Mouse (Mus musculus) MEL (cell line): ENCODE data around the gene Gm30191. TPM values are rescaled to one million over a fixed set of nuclear protein-coding genes. Genes with fewer than 3 reads are reported as not detected.

Source experiments
- DNase-seq: peaks from one replicate; pipeline ENCODE4 v3.0.0; 2011; ENCODE audit warnings: low read depth, low spot score
- H3K27ac ChIP-seq: 2 replicates; pipeline ENCODE4 v1.5.1; 2012; ENCODE audit warnings: low read depth, mild to moderate bottlenecking, control low read depth, low read length, moderate library complexity; ENCODE audit not compliant: control insufficient read depth
- H3K27me3 ChIP-seq, 2 experiments: fragments of 150-350 bp in 1 of 2; sonication (generic) in 1 of 2; 2 replicates each; pipeline ENCODE4 v1.6.1; 2012; ENCODE audit warnings: low read length in 2 of 2, mild to moderate bottlenecking in 2 of 2, improper control_type of control experiment in 1 of 2, moderate library complexity in 1 of 2; ENCODE audit not compliant: insufficient read depth in 2 of 2, control insufficient read depth in 1 of 2
- H3K36me3 ChIP-seq, 2 experiments: 2 replicates each; pipeline ENCODE4 v1.6.1; 2012 to 2014; ENCODE audit warnings: low read length in 2 of 2, improper control_type of control experiment in 1 of 2, inconsistent platforms in 1 of 2, mild to moderate bottlenecking in 1 of 2; ENCODE audit not compliant: insufficient read depth in 2 of 2, control insufficient read depth in 1 of 2
- H3K4me1 ChIP-seq, 2 experiments: fragments of 150-350 bp in 1 of 2; sonication (generic) in 1 of 2; 2 replicates each; pipeline ENCODE4 v1.6.1; 2012; ENCODE audit warnings: low read length in 2 of 2, improper control_type of control experiment in 1 of 2, mild to moderate bottlenecking in 1 of 2; ENCODE audit not compliant: insufficient read depth in 2 of 2, control insufficient read depth in 1 of 2
- H3K4me3 ChIP-seq, 2 experiments: fragments of 150-350 bp in 1 of 2; sonication (generic) in 1 of 2; 2 replicates each; pipeline ENCODE4 v1.5.1; 2012; ENCODE audit warnings: low read depth in 2 of 2, low read length in 2 of 2, mild to moderate bottlenecking in 2 of 2, moderate library complexity in 2 of 2, control low read depth in 1 of 2, improper control_type of control experiment in 1 of 2; ENCODE audit not compliant: control insufficient read depth in 1 of 2, insufficient read depth in 1 of 2
- H3K79me2 ChIP-seq: 2 replicates; pipeline ENCODE4 v1.6.1; 2012; ENCODE audit warnings: mild to moderate bottlenecking, low read length, moderate library complexity; ENCODE audit not compliant: control insufficient read depth, poor library complexity, insufficient read depth
- H3K9ac ChIP-seq: 2 replicates; pipeline ENCODE4 v1.6.1; 2012; ENCODE audit warnings: low read depth, mild to moderate bottlenecking, control low read depth, low read length, moderate library complexity; ENCODE audit not compliant: control insufficient read depth, poor library complexity, severe bottlenecking
- H3K9me3 ChIP-seq: fragments of 150-350 bp; sonication (generic); replicated peaks from 2 replicates; pipeline ENCODE4 v1.6.1; 2012; ENCODE audit warnings: mild to moderate bottlenecking, low read length, improper control_type of control experiment, moderate library complexity; ENCODE audit not compliant: insufficient read depth
- BHLHE40 ChIP-seq: IDR thresholded peaks from 2 replicates; pipeline ENCODE4 v1.6.1; 2012; ENCODE audit warnings: low read depth, mild to moderate bottlenecking, inconsistent platforms, low read length, improper control_type of control experiment, borderline replicate concordance
- CHD1 ChIP-seq: IDR thresholded peaks from 2 replicates; pipeline ENCODE4 v1.6.1; 2012; ENCODE audit warnings: low read depth, mild to moderate bottlenecking, inconsistent platforms, low read length, improper control_type of control experiment
- CHD2 ChIP-seq: IDR thresholded peaks from 2 replicates; pipeline ENCODE4 v1.6.1; 2011; ENCODE audit warnings: low read length, improper control_type of control experiment
- E2F4 ChIP-seq: IDR thresholded peaks from 2 replicates; pipeline ENCODE4 v1.6.1; 2011; ENCODE audit warnings: low read depth, low read length, improper control_type of control experiment, borderline replicate concordance
- ELF1 ChIP-seq: IDR thresholded peaks from 2 replicates; pipeline ENCODE4 v1.6.1; 2014; ENCODE audit warnings: low read depth, mild to moderate bottlenecking, inconsistent platforms, low read length, improper control_type of control experiment, moderate library complexity
- GATA1 ChIP-seq: IDR thresholded peaks from 2 replicates; pipeline ENCODE4 v1.6.1; 2011; ENCODE audit warnings: low read depth, low read length, improper control_type of control experiment
- JUND ChIP-seq: IDR thresholded peaks from 2 replicates; pipeline ENCODE4 v1.6.1; 2011; ENCODE audit warnings: low read depth, mild to moderate bottlenecking, improper control_type of control experiment, low read length
- KAT2A ChIP-seq: conservative IDR thresholded peaks from 2 replicates; pipeline ENCODE4 v1.6.1; 2012; ENCODE audit warnings: low read depth, low read length, improper control_type of control experiment, inconsistent platforms
- MXI1 ChIP-seq: IDR thresholded peaks from 2 replicates; pipeline ENCODE4 v1.6.1; 2011; ENCODE audit warnings: mild to moderate bottlenecking, low read depth, low read length, improper control_type of control experiment
- MYC ChIP-seq: IDR thresholded peaks from 2 replicates; pipeline ENCODE4 v1.6.1; 2011; ENCODE audit warnings: low read depth, mild to moderate bottlenecking, low read length, improper control_type of control experiment, moderate library complexity
- POLR2A ChIP-seq, 2 experiments: IDR thresholded peaks; 2 replicates each; pipeline ENCODE4 v1.6.1; 2011 to 2012; ENCODE audit warnings: low read length in 2 of 2, mild to moderate bottlenecking in 2 of 2, control low read depth in 1 of 2, improper control_type of control experiment in 1 of 2, low read depth in 1 of 2, moderate library complexity in 1 of 2; ENCODE audit not compliant: control insufficient read depth in 1 of 2, insufficient read depth in 1 of 2, poor library complexity in 1 of 2
- POLR2AphosphoS5 ChIP-seq: IDR thresholded peaks from 2 replicates; pipeline ENCODE4 v1.6.1; 2012; ENCODE audit warnings: low read depth, borderline replicate concordance, mild to moderate bottlenecking, inconsistent platforms, low read length, moderate library complexity, mixed read lengths
- RCOR1 ChIP-seq: IDR thresholded peaks from 2 replicates; pipeline ENCODE4 v1.6.1; 2012; ENCODE audit warnings: low read depth, mild to moderate bottlenecking, inconsistent platforms, low read length, improper control_type of control experiment
- SIN3A ChIP-seq: IDR thresholded peaks from 2 replicates; pipeline ENCODE4 v1.6.1; 2012; ENCODE audit warnings: low read length, improper control_type of control experiment, inconsistent platforms
- SMC3 ChIP-seq: IDR thresholded peaks from 2 replicates; pipeline ENCODE4 v1.6.1; 2011; ENCODE audit warnings: low read depth, low read length, improper control_type of control experiment
- TAL1 ChIP-seq: IDR thresholded peaks from 2 replicates; pipeline ENCODE4 v1.6.1; 2012; ENCODE audit warnings: mild to moderate bottlenecking, inconsistent platforms, low read length, moderate library complexity, mixed read lengths
- USF2 ChIP-seq, 2 experiments: IDR thresholded peaks; 2 replicates each; pipeline ENCODE4 v1.6.1; 2011 to 2012; ENCODE audit warnings: improper control_type of control experiment in 2 of 2, low read length in 2 of 2, borderline replicate concordance in 1 of 2, inconsistent platforms in 1 of 2, low read depth in 1 of 2, mild to moderate bottlenecking in 1 of 2; ENCODE audit not compliant: insufficient read depth in 1 of 2
- ZC3H11A ChIP-seq: IDR thresholded peaks from 2 replicates; pipeline ENCODE4 v1.6.1; 2012; ENCODE audit warnings: low read depth, mild to moderate bottlenecking, inconsistent platforms, low read length, improper control_type of control experiment
- ZKSCAN1 ChIP-seq: IDR thresholded peaks from 2 replicates; pipeline ENCODE4 v1.6.1; 2012; ENCODE audit warnings: low read depth, mild to moderate bottlenecking, inconsistent platforms, low read length, improper control_type of control experiment, moderate library complexity
- ZNF384 ChIP-seq: IDR thresholded peaks from 2 replicates; pipeline ENCODE4 v1.6.1; 2012; ENCODE audit warnings: low read depth, mild to moderate bottlenecking, inconsistent platforms, low read length, improper control_type of control experiment
- polyA plus RNA-seq, 2 experiments: library from polyadenylated mRNA; stranded (reverse) in 1 of 2; unstranded in 1 of 2; fragments of >175 nt in 1 of 2; fragments of >200 nt in 1 of 2; gene quantifications; 2 replicates each; pipeline versions ENCODE4 v1.2.1 to v1.2.4; 2012; ENCODE audit warnings: low replicate concordance in 2 of 2, low read depth in 1 of 2; ENCODE audit not compliant: insufficient read length in 2 of 2, insufficient read depth in 1 of 2, missing spikeins in 1 of 2
- total RNA-seq: library from RNA; depleted of rRNA; stranded (reverse); fragments of 300-350 nt; gene quantifications from 2 replicates; pipeline ENCODE4 v1.2.3, GENCODE M21; 2012

Gene Gm30191
- total and polyA plus RNA-seq, 3 experiments: not detected

- H3K79me2 ChIP-seq: no peaks in the 10 kb centered on the region
- no peaks in the 10 kb centered on the region for H3K36me3 ChIP-seq
- no peak overlapping the region for H3K27ac ChIP-seq
- H3K9ac ChIP-seq: no peak overlapping the region
- no peaks in the 10 kb centered on the region for H3K9me3 ChIP-seq
- H3K4me3 ChIP-seq: no peak overlapping the region
- H3K4me1 ChIP-seq: no peaks in the 10 kb centered on the region
- H3K27me3 ChIP-seq: no peaks in the 10 kb centered on the region
- DNase-seq: no peak
- TF ChIP-seq USF2 (IDR thresholded peaks at IDR 0.05; ENCODE audit: borderline replicate concordance in 1 of 2, insufficient read depth in 1 of 2, low read depth in 1 of 2, low read length in 2 of 2) (no peak), SIN3A (no peak), BHLHE40 (no peak), GATA1 (no peak)
Measured at GRCm38 (mm10) chr4:134256407-134257197, 9.9 kb downstream of the Gm30191 start.

GRCm38 (mm10) chr4:134257198-134258009, 10.7 kb downstream of the Gm30191 start:
- Histone ChIP-seq H3K4me1 (no peaks in the 10 kb centered on the region), H3K79me2 (no peaks in the 10 kb centered on the region), H3K27me3 (no peaks in the 10 kb centered on the region), H3K9ac (no peak overlapping the region), H3K36me3 (no peaks in the 10 kb centered on the region), H3K27ac (no peak overlapping the region), H3K9me3 (no peaks in the 10 kb centered on the region), H3K4me3 (no peak overlapping the region)
- DNase-seq: no peak
- TF ChIP-seq POLR2AphosphoS5 (no peak), E2F4 (no peak), KAT2A (no peak)

- Histone ChIP-seq H3K79me2 (no peaks in the 10 kb centered on the region), H3K36me3 (no peaks in the 10 kb centered on the region), H3K4me3 (no peak overlapping the region), H3K9me3 (no peaks in the 10 kb centered on the region), H3K9ac (no peak overlapping the region), H3K27ac (no peak overlapping the region), H3K27me3 (no peaks in the 10 kb centered on the region), H3K4me1 (no peaks in the 10 kb centered on the region)
- TF ChIP-seq TAL1: no peak
- no peak for TF ChIP-seq POLR2A (IDR thresholded peaks at IDR 0.05; ENCODE audit: control insufficient read depth in 1 of 2, insufficient read depth in 1 of 2, low read depth in 1 of 2, low read length in 2 of 2, poor library complexity in 1 of 2)
- no peak for TF ChIP-seq SIN3A
- no peak for TF ChIP-seq CHD1
- no peak for TF ChIP-seq KAT2A
- no peak for TF ChIP-seq MXI1
- TF ChIP-seq RCOR1: no peak
- TF ChIP-seq MYC: no peak
- no peak for TF ChIP-seq BHLHE40
- TF ChIP-seq E2F4: no peak
- TF ChIP-seq ZC3H11A: no peak
- no peak for TF ChIP-seq SMC3
- TF ChIP-seq JUND: no peak
- TF ChIP-seq ZKSCAN1: no peak
- no peak for TF ChIP-seq ELF1
- TF ChIP-seq ZNF384: no peak
- TF ChIP-seq CHD2: no peak
- DNase-seq: no peak
Measured at GRCm38 (mm10) chr4:134258354-134258753, 11.6 kb downstream of the Gm30191 start.
